Mouse (Mus musculus): ENCODE measurements around the gene Mfap5.

- no peak for TF ChIP-seq CTCF (IDR thresholded peaks at IDR 0.05; ENCODE audit: low read depth)
- TF ChIP-seq EP300 (IDR thresholded peaks at IDR 0.05; ENCODE audit: low read depth) = no peak
These were observed 37.9 kb downstream of the Mfap5 start for GRCm38 (mm10) chr6:122543574-122543973.
